Mouse (Mus musculus) heart, adult 10 weeks (tissue): ENCODE data around the gene Tmx2. TPM values are rescaled to one million over a fixed set of nuclear protein-coding genes. Genes with fewer than 3 reads are reported as not detected.

ENCODE experiments used
- polyA plus RNA-seq: library from polyadenylated mRNA; stranded (reverse); fragments of 350-450 nt; fragmentation: Illumina TruSeq; extraction: RNeasy Lipid Tissue Mini Kit (QIAGEN cat#74804); gene quantifications from one replicate; pipeline ENCODE4 v1.2.3, GENCODE M21; 2014; ENCODE audit warnings: low read depth, low replicate concordance

The Tmx2 gene
- 102 TPM for polyA plus RNA-seq

DNA sequence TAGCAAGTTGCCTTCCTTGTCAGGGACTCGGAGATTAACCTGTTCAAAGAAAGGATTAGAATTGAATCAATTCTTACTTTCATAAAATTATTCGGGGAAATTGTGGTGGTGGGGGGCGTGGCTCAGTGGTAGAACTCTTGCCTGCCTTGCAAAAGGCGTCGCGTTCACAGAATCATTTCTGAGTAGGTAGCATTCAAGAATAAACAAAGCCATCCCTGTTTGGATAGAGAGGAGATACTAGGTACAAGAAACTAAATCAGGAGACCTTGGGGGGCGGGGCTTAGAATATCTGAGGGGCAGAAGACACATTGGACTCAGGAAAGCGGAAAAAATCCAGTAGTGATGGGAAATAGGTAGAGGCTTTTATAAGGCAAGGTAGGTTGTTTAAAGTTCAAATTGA lies at the start of gene Tmx2:
Gene Tmx2, minus strand, starts transcription at position 125 of the 400 bp plus-strand sequence.

DNA sequence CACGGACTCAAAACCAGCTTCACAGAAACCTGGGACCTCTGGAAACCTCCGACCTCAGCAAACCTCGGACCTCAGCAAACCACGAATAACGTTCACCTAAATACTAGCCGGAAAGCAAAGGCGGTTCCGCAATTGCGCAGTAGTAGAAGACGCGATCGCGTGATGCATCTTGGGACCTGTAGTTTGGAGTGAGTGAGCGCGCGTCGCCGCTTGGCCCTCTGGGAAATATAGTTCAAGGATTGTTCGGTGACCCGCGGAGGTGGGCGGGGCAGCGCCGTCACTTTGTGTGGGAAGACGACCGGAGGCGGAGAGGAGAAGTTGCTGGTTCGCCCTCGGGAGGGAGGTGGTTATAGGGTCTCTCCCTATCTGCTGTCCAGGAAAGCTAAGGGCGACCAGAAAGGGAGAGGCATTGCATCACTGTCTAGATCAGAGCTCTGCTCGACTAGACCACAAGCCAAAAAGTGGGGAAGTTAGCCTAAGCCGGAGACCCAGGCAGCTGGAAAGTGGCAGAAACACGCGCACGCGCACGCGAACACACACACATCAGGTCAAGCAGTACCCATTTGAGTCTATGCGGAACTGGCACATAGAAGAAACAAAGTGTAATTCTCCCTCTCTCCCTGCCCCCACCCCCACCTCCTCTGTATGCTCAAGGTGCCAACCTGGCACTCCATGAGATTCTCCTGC lies 48.4 kb upstream of the Tmx2 start, which contains the start of gene Clp1:
Gene Clp1, minus strand, starts transcription at position 179 of the 687 bp plus-strand sequence.

DNA sequence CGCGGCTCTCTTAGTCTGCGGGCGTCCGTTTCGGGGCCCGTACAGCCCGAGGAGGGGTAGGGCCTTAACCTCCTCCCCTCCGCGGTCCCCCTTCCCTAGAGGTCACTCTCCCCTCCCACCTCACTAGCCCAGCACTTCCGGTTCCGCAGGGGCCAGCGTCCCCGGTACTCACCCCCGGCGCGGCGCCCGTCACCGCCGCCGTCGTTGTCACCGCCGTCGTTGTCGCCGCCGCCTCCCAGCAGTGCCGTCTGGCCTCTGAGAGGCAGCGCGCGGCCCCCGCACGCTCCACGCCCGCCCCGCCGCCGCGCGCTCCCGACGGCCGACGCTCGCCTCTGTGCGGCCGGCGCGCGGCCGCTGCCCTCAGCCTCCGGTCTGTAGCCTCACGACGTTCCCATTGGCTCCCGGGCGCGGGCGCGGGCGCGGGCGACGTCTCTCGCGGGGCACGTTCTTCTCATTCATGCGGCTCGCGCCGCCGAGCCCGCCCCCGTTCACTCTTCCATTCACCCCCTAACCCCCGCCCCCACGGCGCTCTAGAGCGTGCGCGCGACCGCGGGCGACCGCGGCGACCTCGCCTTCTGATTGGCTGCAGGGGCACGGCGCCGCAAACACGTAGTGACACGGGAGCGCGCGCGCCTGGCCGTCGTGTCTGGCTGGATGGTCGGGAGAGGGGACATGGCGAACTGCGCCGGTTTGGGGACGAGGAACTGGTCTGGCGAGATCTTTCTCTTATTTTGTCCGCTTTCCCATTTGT lies 36.0 kb upstream of the Tmx2 start, which contains the start of gene Zdhhc5:
Gene Zdhhc5, minus strand, starts transcription at position 370 of the 751 bp plus-strand sequence.

GRCm38 (mm10) chr2:84677968-84678880 lies 716 bp downstream of the Tmx2 start, which contains the start of the genes Gm28635 and Med19:
Gene Gm28635, minus strand, starts transcription at chr2:84678041.
Gene Med19, plus strand, starts transcription at chr2:84678402.

GRCm38 (mm10) chr2:84670569-84670933 lies 8.4 kb downstream of the Tmx2 start, which contains the start of gene Selenoh:
Gene Selenoh, minus strand, starts transcription at chr2:84670770.

GRCm38 (mm10) chr2:84658806-84659205 lies 20.1 kb downstream of the Tmx2 start, which contains the start of gene Btbd18:
Gene Btbd18, plus strand, starts transcription at chr2:84659079.

DNA sequence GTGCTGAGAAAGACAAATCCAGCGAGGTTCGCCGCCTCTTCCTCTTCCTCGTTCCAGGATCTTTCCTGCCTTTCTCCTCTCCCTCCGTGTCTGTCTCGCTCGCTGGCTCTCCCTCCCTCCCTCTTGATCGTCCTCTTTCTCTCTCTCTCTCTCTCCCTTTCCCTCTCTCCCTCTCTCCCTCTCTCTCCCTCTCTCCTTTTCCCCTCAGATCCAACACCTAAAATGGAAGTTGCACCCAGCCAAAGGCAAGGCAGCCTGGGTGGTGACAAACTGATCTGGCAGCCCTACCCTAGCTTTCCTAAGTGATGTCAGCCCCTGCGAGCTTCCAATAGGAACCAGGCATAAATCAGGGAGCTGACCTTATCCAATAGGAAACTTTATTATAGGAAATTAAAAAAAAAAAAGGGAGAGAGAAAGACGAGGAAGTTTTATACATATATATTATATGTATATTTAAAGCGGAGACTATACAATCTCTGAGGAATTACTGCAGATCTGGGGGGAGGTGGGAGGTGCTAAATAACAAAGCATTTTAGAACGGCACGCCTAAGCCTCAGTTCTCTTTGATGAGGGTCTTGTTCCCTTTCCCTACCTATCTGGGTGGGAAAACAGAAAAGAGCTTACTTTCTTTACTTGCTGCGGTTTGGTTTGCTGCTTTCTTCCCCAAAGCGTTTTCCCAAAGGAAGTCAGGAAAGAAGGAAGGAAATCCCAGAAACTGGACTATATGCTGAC lies 28.3 kb downstream of the Tmx2 start, which contains the start of gene Ctnnd1:
Gene Ctnnd1, minus strand, starts transcription at position 302 of the 732 bp plus-strand sequence.

Other genes starting within 250 kb of the Tmx2 start
- gene Tfpi, start 202.4 kb downstream of the Tmx2 start, polyA plus RNA-seq = 96.4 TPM
- gene Ctnnd1, start 28.4 kb downstream of the Tmx2 start, polyA plus RNA-seq = 50.6 TPM
- not detected for gene Btbd18, start 20.1 kb downstream of the Tmx2 start, polyA plus RNA-seq
- gene Selenoh, start 8.4 kb downstream of the Tmx2 start, polyA plus RNA-seq = 31.5 TPM
- not detected for gene Gm28635, start 1.1 kb downstream of the Tmx2 start, polyA plus RNA-seq
- gene Med19, start 738 bp downstream of the Tmx2 start, polyA plus RNA-seq = 15.4 TPM
- gene Zdhhc5, start 36.0 kb upstream of the Tmx2 start, polyA plus RNA-seq = 53.7 TPM
- 4.6 TPM for gene Clp1, start 48.2 kb upstream of the Tmx2 start, polyA plus RNA-seq
- 2.2 TPM for gene Ypel4, start 54.9 kb upstream of the Tmx2 start, polyA plus RNA-seq
- 2.0 TPM for gene Gm19426, start 64.5 kb upstream of the Tmx2 start, polyA plus RNA-seq
- gene Serping1, start 96.3 kb upstream of the Tmx2 start, polyA plus RNA-seq = 157 TPM
- gene Ube2l6, start 119.7 kb upstream of the Tmx2 start, polyA plus RNA-seq = 20.4 TPM
- not detected for gene Smtnl1, start 143.5 kb upstream of the Tmx2 start, polyA plus RNA-seq
- 113 TPM for gene Timm10, start 147.9 kb upstream of the Tmx2 start, polyA plus RNA-seq
- gene Slc43a1, start 159.7 kb upstream of the Tmx2 start, polyA plus RNA-seq = 2.1 TPM
- 1.5 TPM for gene Rtn4rl2, start 207.6 kb upstream of the Tmx2 start, polyA plus RNA-seq